ENCODE assay signal across 7 mouse cellular contexts in genomic region chr5:92381550-92382348, GRCm38 (mm10). TPM values are rescaled to one million over a fixed set of nuclear protein-coding genes. Genes with fewer than 3 reads are reported as not detected.
DNase-seq lines count a peak whose midpoint lies in the region; ATAC-seq lines count a peak whose summit lies in the region.

No protein-coding gene starts in this region.

- peak; percentile 93 for ATAC-seq in inflammation-experienced regulatory T-cells, adult 6 months

- H3K4me3 ChIP-seq in midbrain, embryonic 10.5 days = no peak overlapping the region

- H3K27me3 ChIP-seq in midbrain, embryonic 10.5 days (ENCODE audit: low read depth, poor library complexity, severe bottlenecking) = no peaks in the 10 kb centered on the region

- no peak overlapping the region for H3K27ac ChIP-seq in midbrain, embryonic 10.5 days (replicated peaks)

- H3K36me3 ChIP-seq in midbrain, embryonic 10.5 days = no peaks in the 10 kb centered on the region

- 44% methylated on average over 12 of the region's 12 CpGs for WGBS in midbrain, embryonic 10.5 days

- DNase-seq in ZHBTc4 (ENCODE audit: low read depth, low spot score) = peak; percentile 84
- peak; percentile 87 to 90 for DNase-seq in cerebellum, postnatal 14 days
- peak; percentile 67 to 71 for DNase-seq in frontal cortex, postnatal 25 days (ENCODE audit: low spot score in 2 of 2)
- peak; percentile 28 to 40 for DNase-seq in left cerebral cortex, adult 8-10 months (ENCODE audit: low spot score in 2 of 2)
- peak; percentile 71 for DNase-seq in midbrain, embryonic 10.5 days (ENCODE audit: low spot score)
- peak; percentile 77 for DNase-seq in skeletal muscle tissue, adult 2 months (ENCODE audit: low read depth, low spot score)

- no peaks in the 10 kb centered on the region for H3K9me3 ChIP-seq in midbrain, embryonic 10.5 days (replicated peaks)

- H3K4me1 ChIP-seq in midbrain, embryonic 10.5 days = peaks cover 15% of the 10 kb centered on the region

RNA-seq across cellular contexts. Expression of gene Cxcl10, which starts 33.1 kb away (rescaled TPM):
- 10 to 100 TPM; 18.3 to 32.3 (median 19.9) TPM for polyA plus RNA-seq in inflammation-experienced regulatory T-cells, adult 6 months (2017; shearing (Covaris generic))
- 1 to 10 TPM in 2 of 4 experiments, not detected in 2; 1.8 to 2.7 TPM for total RNA-seq in left cerebral cortex, adult 8-10 months (2022)
- 0.17 and 0.36 TPM in 2 replicates for polyA plus RNA-seq in midbrain, embryonic 10.5 days (2016; fragmentation: Nextera tagmentation; extraction: Ambion mirVana)

RNA-seq across cellular contexts. Expression of gene Art3, which starts 50.1 kb away (rescaled TPM):
- polyA plus RNA-seq in inflammation-experienced regulatory T-cells, adult 6 months (2017; shearing (Covaris generic)) = 10 to 100 TPM in 2 of 3 experiments, 1 to 10 TPM in 1; 8.3 to 26.9 (median 19.1) TPM
- total RNA-seq in left cerebral cortex, adult 8-10 months (2022) = 1 to 10 TPM; 5.0 to 8.0 (median 6.7) TPM
- polyA plus RNA-seq in midbrain, embryonic 10.5 days (2016; fragmentation: Nextera tagmentation; extraction: Ambion mirVana) = 0.98 and 1.6 TPM in 2 replicates

RNA-seq across cellular contexts. Expression of gene Nup54, which starts 53.3 kb away (rescaled TPM):
- polyA plus RNA-seq in inflammation-experienced regulatory T-cells, adult 6 months (2017; shearing (Covaris generic)) = 10 to 100 TPM; 32.4 to 55.2 (median 40.2) TPM
- 10 to 100 TPM; 26.6 to 32.0 (median 28.6) TPM for total RNA-seq in left cerebral cortex, adult 8-10 months (2022)
- 63.4 and 70.0 TPM in 2 replicates for polyA plus RNA-seq in midbrain, embryonic 10.5 days (2016; fragmentation: Nextera tagmentation; extraction: Ambion mirVana)

RNA-seq across cellular contexts. Expression of gene Cxcl9, which starts 53.9 kb away (rescaled TPM):
- under 1 TPM in 1 of 3 experiments, not detected in 2; 0.99 TPM for polyA plus RNA-seq in inflammation-experienced regulatory T-cells, adult 6 months (2017; shearing (Covaris generic))
- total RNA-seq in left cerebral cortex, adult 8-10 months (2022) = under 1 TPM in 1 of 4 experiments, not detected in 3; 0.26 TPM
- polyA plus RNA-seq in midbrain, embryonic 10.5 days (2016; fragmentation: Nextera tagmentation; extraction: Ambion mirVana) = not detected in 2 replicates

Comparison
In these comparisons a context has a peak if more than half of its experiments do, and no peak if none do; other contexts are left out.
1. DNase-seq: peak in every context shown above with its lines; median percentile 88 in cerebellum, postnatal 14 days; 84 in ZHBTc4; 77 in skeletal muscle tissue, adult 2 months; 71 in midbrain, embryonic 10.5 days; 69 in frontal cortex, postnatal 25 days; 34 in left cerebral cortex, adult 8-10 months.
2. RNA of gene Cxcl10, which starts 33.1 kb away (polyA plus RNA-seq): 18.3 to 32.3 TPM in inflammation-experienced regulatory T-cells, adult 6 months; 0.17 to 0.36 TPM in midbrain, embryonic 10.5 days; every median in the first group is over 10 times any median in the second.